Mouse (Mus musculus): ENCODE data around the gene Cct2. TPM values are rescaled to one million over a fixed set of nuclear protein-coding genes. Genes with fewer than 3 reads are reported as not detected.
A peak's percentile ranks its signal among the peaks of the same experiment; 100 is the strongest.

Gene Cct2
- polyA plus RNA-seq, 1 experiment from 2014 or later: 101 TPM

- DNase-seq: peak; percentile 24
- no peaks in the 10 kb centered on the region for H3K36me3 ChIP-seq (replicated peaks; ENCODE audit: insufficient read depth, low read length)
- H3K9me3 ChIP-seq (ENCODE audit: low read length): no peaks in the 10 kb centered on the region
- TF ChIP-seq CTCF (IDR thresholded peaks at IDR 0.05; ENCODE audit: low read depth) (no peak), EP300 (IDR thresholded peaks at IDR 0.05; ENCODE audit: low read depth) (no peak)
- H3K4me3 ChIP-seq (ENCODE audit: low read depth, low read length): no peak overlapping the region
- no peaks in the 10 kb centered on the region for H3K4me1 ChIP-seq (ENCODE audit: insufficient read depth)
- WGBS (ENCODE audit: insufficient replicate concordance): 36% methylated on average over 12 of the region's 12 CpGs
- no peak overlapping the region for H3K4me2 ChIP-seq (ENCODE audit: low read depth, low read length)
- no peak overlapping the region for H3K9ac ChIP-seq (replicated peaks)
- no peak overlapping the region for H3K27ac ChIP-seq (ENCODE audit: low read depth)
- no peak for ATAC-seq
- no peaks in the 10 kb centered on the region for H3K27me3 ChIP-seq (ENCODE audit: insufficient read depth, low read length)
Measured at GRCm38 (mm10) chr10:117013689-117014390, 49.8 kb downstream of the Cct2 start.

- no peak overlapping the region for H3K4me3 ChIP-seq (ENCODE audit: low read depth, low read length)
- WGBS (ENCODE audit: insufficient replicate concordance): 68% methylated on average over 8 of the region's 8 CpGs
- no peak overlapping the region for H3K4me2 ChIP-seq (ENCODE audit: low read depth, low read length)
- H3K4me1 ChIP-seq (ENCODE audit: insufficient read depth): no peaks in the 10 kb centered on the region
- TF ChIP-seq EP300 (IDR thresholded peaks at IDR 0.05; ENCODE audit: low read depth) (no peak), CTCF (IDR thresholded peaks at IDR 0.05; ENCODE audit: low read depth) (no peak)
- ATAC-seq: no peak
- no peak overlapping the region for H3K9ac ChIP-seq (replicated peaks)
- no peak overlapping the region for H3K27ac ChIP-seq (ENCODE audit: low read depth)
- no peaks in the 10 kb centered on the region for H3K9me3 ChIP-seq (ENCODE audit: low read length)
- no peaks in the 10 kb centered on the region for H3K27me3 ChIP-seq (ENCODE audit: insufficient read depth, low read length)
- H3K36me3 ChIP-seq (replicated peaks; ENCODE audit: insufficient read depth, low read length): no peaks in the 10 kb centered on the region
- DNase-seq: no peak
Measured at GRCm38 (mm10) chr10:117011047-117011446, 52.6 kb downstream of the Cct2 start.

- Histone ChIP-seq H3K4me2 (ENCODE audit: low read depth, low read length) (no peak overlapping the region), H3K36me3 (replicated peaks; ENCODE audit: insufficient read depth, low read length) (no peaks in the 10 kb centered on the region), H3K27ac (ENCODE audit: low read depth) (no peak overlapping the region), H3K27me3 (ENCODE audit: insufficient read depth, low read length) (no peaks in the 10 kb centered on the region), H3K4me3 (ENCODE audit: low read depth, low read length) (no peak overlapping the region), H3K9me3 (ENCODE audit: low read length) (no peaks in the 10 kb centered on the region), H3K9ac (replicated peaks) (no peak overlapping the region), H3K4me1 (ENCODE audit: insufficient read depth) (no peaks in the 10 kb centered on the region)
- 73% methylated on average over 6 of the region's 6 CpGs for WGBS (ENCODE audit: insufficient replicate concordance)
- DNase-seq: no peak
- no peak for ATAC-seq
- TF ChIP-seq CTCF (IDR thresholded peaks at IDR 0.05; ENCODE audit: low read depth) (no peak), EP300 (IDR thresholded peaks at IDR 0.05; ENCODE audit: low read depth) (no peak)
Measured at GRCm38 (mm10) chr10:117009691-117010090, 53.9 kb downstream of the Cct2 start.

GRCm38 (mm10) chr10:117005707-117006464, 57.7 kb downstream of the Cct2 start:
- H3K36me3 ChIP-seq (replicated peaks; ENCODE audit: insufficient read depth, low read length): no peaks in the 10 kb centered on the region
- no peaks in the 10 kb centered on the region for H3K9me3 ChIP-seq (ENCODE audit: low read length)
- no peak overlapping the region for H3K4me2 ChIP-seq (ENCODE audit: low read depth, low read length)
- ATAC-seq (no peak), DNase-seq (no peak)
- H3K4me1 ChIP-seq (ENCODE audit: insufficient read depth): no peaks in the 10 kb centered on the region
- H3K27ac ChIP-seq (ENCODE audit: low read depth): no peak overlapping the region
- no peak overlapping the region for H3K4me3 ChIP-seq (ENCODE audit: low read depth, low read length)
- H3K27me3 ChIP-seq (ENCODE audit: insufficient read depth, low read length): no peaks in the 10 kb centered on the region
- WGBS (ENCODE audit: insufficient replicate concordance): 64% methylated on average over 12 of the region's 12 CpGs
- TF ChIP-seq CTCF (IDR thresholded peaks at IDR 0.05; ENCODE audit: low read depth): no peak
- no peak for TF ChIP-seq EP300 (IDR thresholded peaks at IDR 0.05; ENCODE audit: low read depth)
- H3K9ac ChIP-seq (replicated peaks): no peak overlapping the region

GRCm38 (mm10) chr10:117004695-117005094, 58.9 kb downstream of the Cct2 start:
- H3K4me1 ChIP-seq (ENCODE audit: insufficient read depth): no peaks in the 10 kb centered on the region
- no peaks in the 10 kb centered on the region for H3K36me3 ChIP-seq (replicated peaks; ENCODE audit: insufficient read depth, low read length)
- no peak overlapping the region for H3K4me3 ChIP-seq (ENCODE audit: low read depth, low read length)
- no peak overlapping the region for H3K27ac ChIP-seq (ENCODE audit: low read depth)
- H3K27me3 ChIP-seq (ENCODE audit: insufficient read depth, low read length): no peaks in the 10 kb centered on the region
- WGBS (ENCODE audit: insufficient replicate concordance): 81% methylated on average over 5 of the region's 5 CpGs
- H3K9me3 ChIP-seq (ENCODE audit: low read length): no peaks in the 10 kb centered on the region
- ATAC-seq (no peak), DNase-seq (no peak)
- H3K4me2 ChIP-seq (ENCODE audit: low read depth, low read length): no peak overlapping the region
- H3K9ac ChIP-seq (replicated peaks): no peak overlapping the region
- TF ChIP-seq CTCF (IDR thresholded peaks at IDR 0.05; ENCODE audit: low read depth) (no peak), EP300 (IDR thresholded peaks at IDR 0.05; ENCODE audit: low read depth) (no peak)

Other genes with a start within 250 kb of the Cct2 start
- not detected in 2 replicates for gene Myrfl, start 166.9 kb downstream of the Cct2 start, polyA plus RNA-seq (2015; fragmentation: Nextera tagmentation; extraction: Ambion mirVana)
- 15.5 and 17.5 TPM in 2 replicates for gene Rab3ip, start 113.0 kb downstream of the Cct2 start, polyA plus RNA-seq (2015; fragmentation: Nextera tagmentation; extraction: Ambion mirVana)
- gene Gm10271, start 91.2 kb downstream of the Cct2 start, polyA plus RNA-seq (2015; fragmentation: Nextera tagmentation; extraction: Ambion mirVana): not detected in 2 replicates
- 0.08 TPM in 1 of 2 replicates, not detected in the other for gene Best3, start 77.5 kb downstream of the Cct2 start, polyA plus RNA-seq (2015; fragmentation: Nextera tagmentation; extraction: Ambion mirVana)
- not detected in 2 replicates for gene Lrrc10, start 18.5 kb downstream of the Cct2 start, polyA plus RNA-seq (2015; fragmentation: Nextera tagmentation; extraction: Ambion mirVana)
- gene Frs2, start 84.7 kb upstream of the Cct2 start, polyA plus RNA-seq (2015; fragmentation: Nextera tagmentation; extraction: Ambion mirVana): 7.7 and 8.0 TPM in 2 replicates
- 31.2 and 32.2 TPM in 2 replicates for gene Yeats4, start 160.7 kb upstream of the Cct2 start, polyA plus RNA-seq (2015; fragmentation: Nextera tagmentation; extraction: Ambion mirVana)
- gene 9530003J23Rik, start 174.9 kb upstream of the Cct2 start, polyA plus RNA-seq (2015; fragmentation: Nextera tagmentation; extraction: Ambion mirVana): not detected in 2 replicates
- 542 and 556 TPM in 2 replicates for gene Lyz2, start 218.5 kb upstream of the Cct2 start, polyA plus RNA-seq (2015; fragmentation: Nextera tagmentation; extraction: Ambion mirVana)
- 0.42 and 0.85 TPM in 2 replicates for gene Lyz1, start 229.1 kb upstream of the Cct2 start, polyA plus RNA-seq (2015; fragmentation: Nextera tagmentation; extraction: Ambion mirVana)

All from liver, postnatal 0 days (tissue).